Mouse (Mus musculus): ENCODE measurements around the gene Cdpf1. TPM values are rescaled to one million over a fixed set of nuclear protein-coding genes. Genes with fewer than 3 reads are reported as not detected.

Gene Cdpf1
- total RNA-seq (2023) = 3.5 and 5.3 TPM in 2 replicates

DNA sequence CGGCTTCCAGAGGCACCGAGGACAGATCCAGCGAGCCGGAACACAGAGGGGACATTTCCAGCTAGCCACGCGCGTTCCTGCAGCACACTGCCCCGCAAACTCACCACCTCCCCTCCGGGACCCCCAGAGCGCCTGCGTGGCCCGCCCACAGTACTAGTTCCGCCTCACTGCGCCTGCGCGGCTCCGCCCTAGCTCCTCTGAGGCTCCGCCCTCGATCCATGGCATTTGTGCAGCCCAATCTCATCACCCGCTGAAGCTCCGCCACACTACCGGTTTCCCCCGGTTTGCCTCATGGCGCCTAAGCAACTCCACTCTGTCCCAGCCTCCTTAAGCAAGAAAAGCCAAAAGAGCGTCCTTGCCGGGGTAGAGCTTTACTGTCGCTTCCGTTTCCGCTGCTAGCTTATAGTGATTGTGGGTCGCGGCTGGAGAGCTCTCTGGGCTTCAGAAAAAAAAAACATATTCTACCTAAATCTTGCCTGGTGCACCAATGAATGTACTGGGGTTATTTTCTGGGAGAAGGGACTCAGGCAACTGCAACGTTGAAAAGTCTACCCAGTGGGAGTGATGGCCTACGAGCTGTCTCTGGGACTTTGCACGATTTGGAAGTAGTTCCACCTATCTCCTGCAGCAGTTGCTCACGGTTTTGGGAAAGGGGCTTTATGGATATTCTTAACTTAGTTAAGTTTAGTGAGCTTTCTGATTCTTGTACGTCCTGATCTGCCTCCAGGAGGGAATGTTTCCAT lies at the start of gene Cdpf1:
Cdpf1 (minus strand) TSS at position 163 of the 743 bp plus-strand sequence.

DNA sequence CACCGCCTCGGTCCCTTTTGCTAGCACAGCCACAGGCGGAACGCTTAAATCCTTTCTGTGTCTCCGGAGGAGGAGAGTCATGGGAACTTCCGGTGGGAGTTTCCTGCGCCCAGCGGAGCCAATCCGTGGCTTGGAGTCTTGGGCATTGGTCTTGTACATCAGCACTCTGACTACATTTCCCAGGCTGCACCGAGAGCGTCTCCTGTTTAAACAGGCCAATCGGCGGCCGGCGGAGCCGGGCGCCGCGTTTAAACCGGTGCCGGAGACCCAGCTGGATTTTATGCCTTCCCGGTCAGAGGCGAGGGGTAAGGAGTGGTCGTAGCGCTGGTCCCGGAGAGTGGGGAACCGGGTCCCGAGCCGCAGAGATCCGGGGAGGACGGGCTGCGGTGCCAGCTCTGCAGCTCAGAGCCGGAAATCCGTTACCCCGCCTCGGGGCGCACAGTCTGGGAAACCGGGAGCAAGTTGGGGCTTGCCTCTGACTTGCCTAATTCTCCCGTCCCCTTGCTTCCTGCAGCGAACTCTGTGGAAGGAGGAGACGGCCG lies 48.1 kb upstream of the Cdpf1 start, which contains the start of gene Gtse1:
Gtse1 (plus strand) TSS at position 256 of the 542 bp plus-strand sequence.

DNA sequence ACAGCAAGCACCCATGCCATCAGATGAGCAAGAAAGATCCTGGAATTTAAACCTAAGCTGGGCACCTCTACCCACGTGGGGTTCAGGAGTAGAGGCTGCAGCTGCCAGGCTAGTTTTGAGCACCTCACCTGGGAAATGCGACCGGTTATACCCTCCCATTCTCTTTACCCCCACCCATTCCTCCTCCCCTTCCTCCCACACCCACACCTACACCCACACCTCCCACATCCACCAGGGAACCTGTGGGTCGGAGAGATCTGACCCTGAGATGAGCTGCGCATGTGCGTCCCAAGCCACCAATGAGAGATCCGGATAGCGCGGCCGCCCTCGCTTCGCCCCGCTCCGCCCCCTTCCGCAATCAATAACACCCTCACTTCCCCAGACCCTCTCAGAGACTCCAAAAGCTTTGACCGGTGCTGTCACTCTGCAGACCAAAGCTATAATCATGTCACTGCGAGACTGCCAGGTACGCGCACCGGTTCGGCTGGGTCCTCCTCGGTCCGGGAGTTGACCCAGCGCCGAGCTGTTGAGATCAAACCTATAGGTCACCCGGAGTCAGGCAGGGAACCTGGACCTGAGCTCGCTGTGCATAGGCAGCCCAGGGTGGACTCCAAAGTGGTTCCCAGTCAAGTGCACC lies 20.6 kb upstream of the Cdpf1 start, which contains the start of gene Ttc38:
Ttc38 (plus strand) TSS at position 353 of the 637 bp plus-strand sequence.

DNA sequence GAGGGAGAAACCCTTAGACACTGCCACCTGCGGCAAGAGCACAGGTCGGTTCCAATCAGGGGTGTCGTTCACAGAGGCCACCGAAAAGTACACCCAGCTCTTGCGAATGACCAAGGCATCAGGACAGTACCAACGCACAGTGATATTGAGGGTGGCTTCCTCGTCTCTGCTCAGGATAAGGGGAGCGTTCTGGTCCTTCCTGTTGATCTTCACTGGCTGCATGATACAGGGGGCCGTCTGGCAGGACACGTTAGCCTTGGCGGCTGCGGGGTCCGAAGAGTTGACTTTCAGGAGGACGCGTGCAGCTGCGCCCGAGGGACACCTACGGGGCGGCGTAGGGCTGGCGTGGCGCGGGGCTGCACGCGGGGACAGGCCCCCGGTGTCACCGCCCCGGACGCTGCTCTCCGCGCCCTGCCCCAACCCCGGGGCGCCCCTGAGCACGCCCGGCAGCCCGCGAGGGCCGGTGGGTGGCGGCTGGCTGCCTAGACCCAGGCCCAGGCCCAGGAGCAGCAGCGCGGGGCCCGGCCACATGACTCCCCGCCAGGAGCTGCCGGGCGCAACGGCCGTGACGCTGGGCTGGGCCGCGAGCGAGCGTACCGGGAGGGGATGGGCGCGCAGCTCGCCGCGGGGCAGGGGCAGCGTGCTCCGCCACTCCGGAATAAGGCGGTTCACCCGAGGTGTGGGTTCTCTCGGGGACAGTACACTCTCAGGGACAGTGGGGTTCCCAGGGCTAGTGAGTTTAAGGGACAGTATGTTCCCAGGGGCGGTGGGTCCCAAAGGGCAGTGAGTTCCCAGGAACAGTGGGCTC lies 9.9 kb upstream of the Cdpf1 start, which contains the start of gene Pkdrej:
Pkdrej (minus strand) TSS at position 532 of the 808 bp plus-strand sequence.

Other genes starting within 250 kb of the Cdpf1 start
- not detected in 2 replicates for gene Wnt7b, start 229.2 kb downstream of the Cdpf1 start, total RNA-seq (2023)
- gene Ppara, start 76.7 kb downstream of the Cdpf1 start, total RNA-seq (2023) = not detected in 2 replicates
- not detected in 2 replicates for gene Pkdrej, start 10.0 kb upstream of the Cdpf1 start, total RNA-seq (2023)
- 5.7 and 6.5 TPM in 2 replicates for gene Ttc38, start 20.6 kb upstream of the Cdpf1 start, total RNA-seq (2023)
- 11.5 and 13.7 TPM in 2 replicates for gene Gtse1, start 48.0 kb upstream of the Cdpf1 start, total RNA-seq (2023)
- 4.3 and 6.2 TPM in 2 replicates for gene Trmu, start 67.6 kb upstream of the Cdpf1 start, total RNA-seq (2023)
- gene Celsr1, start 222.1 kb upstream of the Cdpf1 start, total RNA-seq (2023) = 1.2 and 1.4 TPM in 2 replicates
- gene Gramd4, start 246.0 kb upstream of the Cdpf1 start, total RNA-seq (2023) = 9.8 and 11.7 TPM in 2 replicates

Measured in neutrophil, adult 65 days (primary cell).